Mouse (Mus musculus) embryonic facial prominence, embryonic 10.5 days (tissue): ENCODE data around the gene Clhc1. TPM values are rescaled to one million over a fixed set of nuclear protein-coding genes. Genes with fewer than 3 reads are reported as not detected.
A peak's percentile ranks its signal among the peaks of the same experiment; 100 is the strongest.

Source experiments
- DNase-seq: peaks from one replicate; pipeline ENCODE4 v3.0.0-alpha.2; 2017; ENCODE audit warnings: low spot score
- H3K27ac ChIP-seq: fragments of 300-500 bp; sonication (generic); replicated peaks from 2 replicates; pipeline ENCODE4 v1.5.1; 2016; ENCODE audit warnings: mild to moderate bottlenecking
- H3K27me3 ChIP-seq: fragments of 300-500 bp; sonication (generic); replicated peaks from 2 replicates; pipeline ENCODE4 v1.6.1; 2016; ENCODE audit warnings: low read depth, mild to moderate bottlenecking; ENCODE audit not compliant: poor library complexity, severe bottlenecking
- H3K36me3 ChIP-seq: fragments of 300-500 bp; sonication (generic); replicated peaks from 2 replicates; pipeline ENCODE4 v1.6.1; 2016; ENCODE audit warnings: mild to moderate bottlenecking, moderate library complexity
- H3K4me1 ChIP-seq: fragments of 300-500 bp; sonication (generic); 2 replicates; pipeline ENCODE4 v1.6.1; 2016
- H3K4me3 ChIP-seq: fragments of 300-500 bp; sonication (generic); 2 replicates; pipeline ENCODE4 v1.5.1; 2016; ENCODE audit warnings: mild to moderate bottlenecking, moderate library complexity
- H3K9me3 ChIP-seq: fragments of 300-500 bp; sonication (generic); 2 replicates; pipeline ENCODE4 v1.6.1; 2016; ENCODE audit warnings: mild to moderate bottlenecking
- WGBS: fragments of 180-500 bp; shearing (Covaris S2); methylation state at CpG from one replicate; pipeline ENCODE4 v1.1.7; 2016; 5-methylcytosine and 5-hydroxymethylcytosine counted together
- polyA plus RNA-seq: library from polyadenylated mRNA; unstranded; fragments of >200 nt; fragmentation: Nextera tagmentation; extraction: Ambion mirVana; gene quantifications from 2 replicates; pipeline ENCODE4 v1.2.1, GENCODE M21; 2016

Gene Clhc1
- polyA plus RNA-seq, result 0.25 and 0.28 TPM in 2 replicates

- under 1% methylated on average over 46 of the region's 46 CpGs for WGBS
- peaks cover 41% of the 10 kb centered on the region for H3K36me3 ChIP-seq
- peak within 1 kb of the TSS; percentile 82 for H3K4me3 ChIP-seq
- H3K27ac ChIP-seq, result peak within 1 kb of the TSS; percentile 94
- H3K4me1 ChIP-seq, result peaks cover 13% of the 10 kb centered on the region
- H3K27me3 ChIP-seq, result no peaks in the 10 kb centered on the region
- H3K9me3 ChIP-seq, result no peaks in the 10 kb centered on the region
- peak; percentile 92 for DNase-seq
Measured at GRCm38 (mm10) chr11:29547752-29548503, at the start of gene Clhc1, which contains the start of gene Rps27a. TSS of gene Clhc1 (plus strand) at chr11:29547950. TSS of gene Rps27a (minus strand) at chr11:29548109.

DNA sequence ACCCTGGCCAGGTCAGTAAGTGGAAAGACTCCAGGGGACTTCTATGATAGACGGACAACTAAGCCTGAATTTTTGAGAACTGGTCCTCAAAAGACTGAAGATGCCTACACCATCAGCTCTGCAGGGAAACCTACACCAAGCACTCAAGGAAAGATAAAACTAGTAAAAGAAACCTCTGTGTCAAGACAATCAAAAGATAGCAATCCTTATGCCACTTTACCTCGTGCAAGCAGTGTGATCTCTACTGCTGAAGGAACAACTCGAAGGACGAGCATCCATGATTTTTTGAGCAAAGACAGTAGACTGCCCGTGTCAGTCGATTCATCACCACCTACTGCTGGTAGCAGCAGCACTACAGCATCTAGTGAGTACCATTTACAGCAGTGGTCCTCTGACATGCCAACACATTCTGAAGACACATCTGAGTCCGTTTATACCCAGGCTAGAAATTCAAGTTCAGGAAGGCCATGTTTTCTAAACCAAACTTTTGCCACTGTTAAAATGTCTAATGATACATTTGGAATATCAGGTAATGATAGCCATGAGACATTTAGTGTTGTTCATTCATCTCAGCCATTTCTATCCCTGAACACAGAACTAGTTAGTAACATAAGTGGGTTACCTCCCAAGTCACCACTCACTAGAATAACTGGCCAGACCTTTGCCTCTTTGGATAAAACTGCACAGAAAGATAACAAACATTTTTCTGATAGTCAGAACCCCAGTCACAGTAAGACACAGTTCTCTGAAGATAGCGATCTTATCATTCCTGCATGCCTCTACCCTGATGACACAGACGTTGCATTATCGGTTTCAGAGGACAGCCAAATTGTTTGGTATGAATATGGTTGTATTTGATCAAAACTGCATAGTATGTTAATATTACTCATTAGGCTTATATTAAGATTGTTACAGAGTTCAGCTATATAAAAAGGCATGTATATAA lies 43.5 kb upstream of the Clhc1 start:
- Histone ChIP-seq H3K36me3 (peaks cover 54% of the 10 kb centered on the region), H3K27ac (no peak overlapping the region), H3K4me1 (no peaks in the 10 kb centered on the region), H3K27me3 (no peaks in the 10 kb centered on the region), H3K9me3 (no peaks in the 10 kb centered on the region), H3K4me3 (no peak overlapping the region)
- WGBS, result 93% methylated on average over 10 of the region's 10 CpGs
- DNase-seq, result no peak

DNA sequence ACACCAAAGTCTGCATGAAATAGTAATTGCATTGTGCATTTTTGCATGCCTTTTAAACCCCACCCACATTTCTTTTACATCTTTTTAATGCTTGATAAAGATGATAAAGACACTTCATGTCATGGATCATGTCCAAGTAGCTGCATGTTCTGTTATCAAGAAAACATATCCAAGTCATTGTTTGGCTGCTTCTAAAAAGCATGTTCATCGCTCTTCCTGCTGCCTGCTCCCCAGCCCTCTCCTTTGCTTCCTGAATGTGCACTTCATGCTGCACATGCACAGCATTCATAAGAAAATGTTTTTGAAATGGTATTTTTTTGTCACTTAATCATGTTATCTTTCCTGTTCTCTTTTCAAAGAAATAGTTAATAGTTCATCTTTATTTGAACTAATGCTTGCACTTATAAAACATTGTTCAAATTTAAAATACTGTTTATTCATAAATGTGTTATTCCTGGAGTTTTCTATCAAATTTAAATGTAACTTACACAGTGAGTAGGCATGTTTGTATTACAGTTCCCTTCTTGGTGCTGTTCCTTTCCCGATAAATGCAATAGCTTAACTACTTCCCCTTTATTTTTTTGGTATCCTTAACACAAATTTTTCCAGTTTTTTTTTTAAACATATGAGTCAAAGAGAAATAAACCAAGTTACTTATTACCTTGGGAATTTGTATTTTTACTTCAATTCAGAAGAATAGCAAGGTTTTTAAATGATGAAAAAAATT lies 42.7 kb upstream of the Clhc1 start:
- DNase-seq, result no peak
- no peaks in the 10 kb centered on the region for H3K27me3 ChIP-seq
- H3K36me3 ChIP-seq, result peaks cover 52% of the 10 kb centered on the region
- H3K27ac ChIP-seq, result no peak overlapping the region
- 89% methylated on average over 2 of the region's 2 CpGs for WGBS
- no peaks in the 10 kb centered on the region for H3K4me1 ChIP-seq
- no peaks in the 10 kb centered on the region for H3K9me3 ChIP-seq
- H3K4me3 ChIP-seq, result no peak overlapping the region

GRCm38 (mm10) chr11:29509421-29509820 lies 38.3 kb upstream of the Clhc1 start:
- 99% methylated on average over 1 of the region's 1 CpGs for WGBS
- Histone ChIP-seq H3K27ac (no peak overlapping the region), H3K4me3 (no peak overlapping the region), H3K9me3 (no peaks in the 10 kb centered on the region), H3K4me1 (peaks cover 6% of the 10 kb centered on the region), H3K27me3 (no peaks in the 10 kb centered on the region), H3K36me3 (peaks cover 44% of the 10 kb centered on the region)
- no peak for DNase-seq

DNA sequence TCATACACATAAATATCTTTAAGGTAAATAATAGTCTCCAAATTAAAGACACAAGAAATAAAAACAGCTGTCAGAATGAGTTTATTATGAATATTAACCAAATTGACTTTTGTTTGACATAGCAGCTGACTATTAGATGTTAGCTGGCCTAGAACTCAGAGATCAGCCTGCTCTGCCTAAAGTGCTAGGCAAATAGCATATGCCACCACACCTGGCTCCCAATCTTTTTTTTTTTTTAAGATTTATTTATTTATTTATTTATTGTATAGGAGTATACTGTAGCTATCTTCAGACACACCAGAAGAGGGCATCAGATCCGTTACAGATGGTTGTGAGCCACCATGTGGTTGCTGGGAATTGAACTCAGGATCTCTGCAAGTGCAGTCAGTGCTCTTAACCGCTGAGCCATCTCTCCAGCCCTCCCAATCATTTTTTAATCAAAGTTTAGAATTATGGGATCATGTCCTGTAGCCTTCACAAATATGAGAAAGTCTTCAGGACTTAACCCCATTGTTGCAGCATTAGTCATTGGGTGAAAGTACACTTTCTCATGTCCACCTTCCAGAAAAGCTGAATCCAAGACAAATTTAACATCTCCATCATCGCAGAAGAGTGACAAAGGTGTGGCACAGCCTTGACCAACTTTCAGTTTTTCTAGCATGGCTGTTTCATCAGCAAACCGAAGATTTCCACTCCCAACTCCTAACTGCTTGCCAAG lies 34.8 kb upstream of the Clhc1 start:
- no peak for DNase-seq
- H3K4me1 ChIP-seq, result peaks cover 6% of the 10 kb centered on the region
- H3K4me3 ChIP-seq, result no peak overlapping the region
- no peaks in the 10 kb centered on the region for H3K27me3 ChIP-seq
- H3K9me3 ChIP-seq, result no peaks in the 10 kb centered on the region
- peaks cover 26% of the 10 kb centered on the region for H3K36me3 ChIP-seq
- WGBS, result 91% methylated on average over 4 of the region's 4 CpGs
- H3K27ac ChIP-seq, result no peak overlapping the region

DNA sequence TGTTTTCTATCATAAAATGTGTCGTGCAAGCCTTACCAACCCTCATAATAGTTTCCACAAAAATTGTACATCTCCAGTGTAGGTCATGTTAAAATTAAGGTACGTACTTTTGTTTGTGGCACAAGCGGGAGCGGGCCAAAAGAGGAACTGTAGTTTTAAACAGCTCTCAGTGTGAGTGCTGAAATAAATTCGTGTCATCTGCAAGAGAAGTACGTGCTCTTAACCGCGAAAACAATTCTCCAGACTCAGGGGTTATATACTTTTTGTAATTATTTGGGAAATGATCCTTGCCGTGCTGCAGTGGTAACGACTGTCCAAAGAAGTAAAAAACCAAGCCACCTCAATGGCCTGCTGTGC lies 33.4 kb upstream of the Clhc1 start:
- Histone ChIP-seq H3K4me3 (peak overlapping the region; percentile 77), H3K36me3 (peaks cover 26% of the 10 kb centered on the region), H3K27me3 (no peaks in the 10 kb centered on the region), H3K27ac (peak overlapping the region; percentile 88), H3K4me1 (peaks cover 6% of the 10 kb centered on the region), H3K9me3 (no peaks in the 10 kb centered on the region)
- no peak for DNase-seq
- 29% methylated on average over 10 of the region's 10 CpGs for WGBS

- no peaks in the 10 kb centered on the region for H3K9me3 ChIP-seq
- no peaks in the 10 kb centered on the region for H3K27me3 ChIP-seq
- peaks cover 25% of the 10 kb centered on the region for H3K36me3 ChIP-seq
- DNase-seq, result peak; percentile 94
- H3K4me3 ChIP-seq, result peak within 1 kb of the TSS; percentile 77
- 3% methylated on average over 40 of the region's 40 CpGs for WGBS
- peaks cover 6% of the 10 kb centered on the region for H3K4me1 ChIP-seq
- H3K27ac ChIP-seq, result peak within 1 kb of the TSS; percentile 88
Measured at GRCm38 (mm10) chr11:29514682-29515412, 32.9 kb upstream of the Clhc1 start, which contains the start of gene Prorsd1. TSS of gene Prorsd1 (minus strand) at chr11:29515033.

DNA sequence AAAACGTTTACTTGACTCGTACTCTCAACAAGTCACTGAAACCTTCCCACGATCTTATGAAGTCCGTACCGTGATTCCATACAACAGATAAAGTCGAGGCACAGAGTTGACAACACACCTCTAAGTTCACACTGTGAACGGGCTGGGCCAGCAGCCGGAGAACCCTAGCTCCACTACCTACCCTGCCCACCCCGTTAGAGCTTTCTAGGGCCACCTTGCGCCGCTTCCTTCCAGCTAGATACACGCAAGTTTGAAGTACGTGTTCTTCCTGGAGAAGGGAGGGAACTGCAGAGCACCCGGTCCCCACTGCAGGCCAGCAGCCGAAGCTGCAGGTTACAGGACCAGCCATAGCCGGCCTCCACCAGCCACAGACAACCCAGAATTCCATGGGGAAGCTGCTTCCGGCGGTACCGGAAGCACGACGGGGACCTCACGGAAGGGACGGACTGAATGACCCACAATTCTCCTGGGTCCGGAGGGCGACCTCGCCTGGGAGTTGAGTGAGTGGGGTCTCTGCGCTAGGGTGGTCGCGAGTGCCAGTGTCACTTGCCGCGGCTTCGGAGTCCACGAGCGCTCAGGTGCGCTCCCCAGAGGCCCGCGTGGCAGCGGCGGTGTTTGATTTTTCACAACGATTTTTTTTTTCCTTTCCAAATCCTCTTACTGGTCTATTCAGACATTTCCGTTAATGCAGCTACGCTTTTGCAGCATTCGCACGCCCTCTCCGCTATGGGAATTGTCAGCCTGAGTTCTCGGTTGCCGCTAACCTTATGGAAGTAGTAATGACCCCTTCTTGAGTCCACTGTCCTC lies 21.6 kb upstream of the Clhc1 start, which contains the start of gene Mtif2:
Gene Mtif2 (plus strand): TSS at position 421 of the 807 bp plus-strand sequence.
- DNase-seq, result peak; percentile 89
- H3K4me3 ChIP-seq, result peak within 1 kb of the TSS; percentile 79
- no peaks in the 10 kb centered on the region for H3K9me3 ChIP-seq
- H3K4me1 ChIP-seq, result peaks cover 10% of the 10 kb centered on the region
- peak within 1 kb of the TSS; percentile 92 for H3K27ac ChIP-seq
- H3K36me3 ChIP-seq, result peaks cover 15% of the 10 kb centered on the region
- 3% methylated on average over 47 of the region's 47 CpGs for WGBS
- no peaks in the 10 kb centered on the region for H3K27me3 ChIP-seq

- 97% methylated on average over 1 of the region's 1 CpGs for WGBS
- Histone ChIP-seq H3K36me3 (peaks cover 85% of the 10 kb centered on the region), H3K4me1 (no peaks in the 10 kb centered on the region), H3K9me3 (no peaks in the 10 kb centered on the region), H3K27me3 (no peaks in the 10 kb centered on the region), H3K27ac (no peak overlapping the region), H3K4me3 (no peak overlapping the region)
- no peak for DNase-seq
Measured at GRCm38 (mm10) chr11:29538201-29538600, 9.5 kb upstream of the Clhc1 start.

GRCm38 (mm10) chr11:29544225-29544945 lies 3.4 kb upstream of the Clhc1 start:
- no peak overlapping the region for H3K27ac ChIP-seq
- H3K4me1 ChIP-seq, result peaks cover 13% of the 10 kb centered on the region
- H3K4me3 ChIP-seq, result no peak overlapping the region
- no peaks in the 10 kb centered on the region for H3K9me3 ChIP-seq
- no peaks in the 10 kb centered on the region for H3K27me3 ChIP-seq
- WGBS, result 92% methylated on average over 3 of the region's 3 CpGs
- DNase-seq, result no peak
- peaks cover 75% of the 10 kb centered on the region for H3K36me3 ChIP-seq
